Mouse (Mus musculus): ENCODE data around the gene Tssk3.
A peak's percentile ranks its signal among the peaks of the same experiment; 100 is the strongest.
"Not testable (repeated sequence)": the region's sequence is repeated elsewhere in the genome, so short reads cannot be mapped to it uniquely, and the experiment has no call there.

Tssk3 gene

GRCm38 (mm10) chr4:129490972-129491880 lies at the start of gene Tssk3, which contains the start of gene Fam229a:
Gene Tssk3 (minus strand): TSS chr4:129491022.
Gene Fam229a (plus strand): TSS chr4:129491190.
- no peak for DNase-seq (ENCODE audit: low spot score)

- DNase-seq (ENCODE audit: low spot score) = peak; percentile 48
Observed at GRCm38 (mm10) chr4:129540012-129540411, 49.2 kb upstream of the Tssk3 start.

GRCm38 (mm10) chr4:129528901-129529300 lies 38.1 kb upstream of the Tssk3 start:
- DNase-seq (ENCODE audit: low spot score) = not testable (repeated sequence)

- no peak for DNase-seq (ENCODE audit: low spot score)
Observed at GRCm38 (mm10) chr4:129525889-129526288, 35.1 kb upstream of the Tssk3 start.

GRCm38 (mm10) chr4:129525338-129525737 lies 34.5 kb upstream of the Tssk3 start:
- no peak for DNase-seq (ENCODE audit: low spot score)

- no peak for DNase-seq (ENCODE audit: low spot score)
Observed at GRCm38 (mm10) chr4:129518519-129518918, 27.7 kb upstream of the Tssk3 start.

- DNase-seq (ENCODE audit: low spot score) = no peak
Observed at GRCm38 (mm10) chr4:129516925-129517324, 26.1 kb upstream of the Tssk3 start.

GRCm38 (mm10) chr4:129514300-129514898 lies 23.6 kb upstream of the Tssk3 start:
- DNase-seq (ENCODE audit: low spot score) = peak; percentile 48

GRCm38 (mm10) chr4:129513891-129514290 lies 23.1 kb upstream of the Tssk3 start:
- DNase-seq (ENCODE audit: low spot score) = no peak

- DNase-seq (ENCODE audit: low spot score) = peak; percentile 68
Observed at GRCm38 (mm10) chr4:129513086-129513767, 22.4 kb upstream of the Tssk3 start, which contains the start of gene Marcksl1. Gene Marcksl1 (plus strand): TSS chr4:129513581.

GRCm38 (mm10) chr4:129511413-129512096 lies 20.7 kb upstream of the Tssk3 start:
- no peak for DNase-seq (ENCODE audit: low spot score)

- no peak for DNase-seq (ENCODE audit: low spot score)
Observed at GRCm38 (mm10) chr4:129510723-129511412, 20.0 kb upstream of the Tssk3 start.

GRCm38 (mm10) chr4:129509650-129510049 lies 18.8 kb upstream of the Tssk3 start:
- no peak for DNase-seq (ENCODE audit: low spot score)

- DNase-seq (ENCODE audit: low spot score) = no peak
Observed at GRCm38 (mm10) chr4:129508834-129509600, 18.2 kb upstream of the Tssk3 start.

GRCm38 (mm10) chr4:129508237-129508515 lies 17.4 kb upstream of the Tssk3 start:
- DNase-seq (ENCODE audit: low spot score) = no peak

GRCm38 (mm10) chr4:129507434-129508236 lies 16.8 kb upstream of the Tssk3 start:
- no peak for DNase-seq (ENCODE audit: low spot score)

GRCm38 (mm10) chr4:129505511-129505910 lies 14.7 kb upstream of the Tssk3 start:
- DNase-seq (ENCODE audit: low spot score) = no peak

- DNase-seq (ENCODE audit: low spot score) = no peak
Observed at GRCm38 (mm10) chr4:129502901-129503444, 12.2 kb upstream of the Tssk3 start.

GRCm38 (mm10) chr4:129502327-129502888 lies 11.6 kb upstream of the Tssk3 start:
- no peak for DNase-seq (ENCODE audit: low spot score)
